Mouse (Mus musculus) hindbrain, embryonic 11.5 days (tissue): Measurements from ENCODE around the gene App. TPM values are rescaled to one million over a fixed set of nuclear protein-coding genes. Genes with fewer than 3 reads are reported as not detected.
A peak's percentile ranks its signal among the peaks of the same experiment; 100 is the strongest.

ENCODE experiments used
- ATAC-seq: fragments of 200-750 bp; cut with Nextera tagmentation; 2 replicates; pipeline ENCODE4 v1.8.0; 2017; ENCODE audit warnings: mild to moderate bottlenecking, moderate TSS enrichment, moderate library complexity; ENCODE audit not compliant: low FRiP score
- DNase-seq: peaks from one replicate; pipeline ENCODE4 v3.0.0-alpha.2; 2015; ENCODE audit warnings: low spot score
- H3K27ac ChIP-seq: fragments of 300-500 bp; sonication (generic); 2 replicates; pipeline ENCODE4 v1.5.1; 2014; ENCODE audit warnings: mild to moderate bottlenecking, low read depth, low read length
- H3K27me3 ChIP-seq: fragments of 300-500 bp; sonication (generic); 2 replicates; pipeline ENCODE4 v1.6.1; 2014; ENCODE audit warnings: mild to moderate bottlenecking, low read length, moderate library complexity, mixed read lengths; ENCODE audit not compliant: control insufficient read depth, insufficient read depth
- H3K36me3 ChIP-seq: fragments of 300-500 bp; sonication (generic); 2 replicates; pipeline ENCODE4 v1.6.1; 2014; ENCODE audit warnings: mild to moderate bottlenecking, low read length, moderate library complexity, mixed read lengths; ENCODE audit not compliant: control insufficient read depth, insufficient read depth
- H3K4me1 ChIP-seq: fragments of 300-500 bp; sonication (generic); replicated peaks from 2 replicates; pipeline ENCODE4 v1.6.1; 2014; ENCODE audit warnings: low read length, mixed read lengths; ENCODE audit not compliant: control insufficient read depth, insufficient read depth
- H3K4me2 ChIP-seq: fragments of 300-500 bp; sonication (generic); replicated peaks from 2 replicates; pipeline ENCODE4 v1.6.1; 2014; ENCODE audit warnings: mild to moderate bottlenecking, low read depth, low read length
- H3K4me3 ChIP-seq: fragments of 300-500 bp; sonication (generic); 2 replicates; pipeline ENCODE4 v1.5.1; 2014; ENCODE audit warnings: low read depth, low read length
- H3K9ac ChIP-seq: fragments of 300-500 bp; sonication (generic); 2 replicates; pipeline ENCODE4 v1.6.1; 2014; ENCODE audit warnings: low read depth, low read length
- H3K9me3 ChIP-seq: fragments of 300-500 bp; sonication (generic); 2 replicates; pipeline ENCODE4 v1.6.1; 2016; ENCODE audit warnings: low read length; ENCODE audit not compliant: control insufficient read depth
- WGBS: fragments of 180-500 bp; shearing (Covaris S2); extraction: QIAGEN DNeasy Blood & Tissue Kit; methylation state at CpG from one replicate; pipeline ENCODE4 v1.1.7; 2014; 5-methylcytosine and 5-hydroxymethylcytosine counted together
- polyA plus RNA-seq: library from polyadenylated mRNA; unstranded; fragments of >200 nt; fragmentation: Nextera tagmentation; extraction: Ambion mirVana; gene quantifications from 2 replicates; pipeline ENCODE4 v1.2.1, GENCODE M21; 2014

Gene App
- polyA plus RNA-seq, 1 experiment from 2014 or later = 203 TPM

GRCm38 (mm10) chr16:85030810-85031209 is 142.8 kb downstream of the App start:
- no peaks in the 10 kb centered on the region for H3K9me3 ChIP-seq
- no peaks in the 10 kb centered on the region for H3K4me1 ChIP-seq
- H3K27me3 ChIP-seq = no peaks in the 10 kb centered on the region
- ATAC-seq = no peak
- H3K4me2 ChIP-seq = no peak overlapping the region
- DNase-seq = no peak
- WGBS = 95% methylated on average over 12 of the region's 12 CpGs
- no peaks in the 10 kb centered on the region for H3K36me3 ChIP-seq
- H3K4me3 ChIP-seq = no peak overlapping the region
- no peak overlapping the region for H3K27ac ChIP-seq
- H3K9ac ChIP-seq = no peak overlapping the region

DNA sequence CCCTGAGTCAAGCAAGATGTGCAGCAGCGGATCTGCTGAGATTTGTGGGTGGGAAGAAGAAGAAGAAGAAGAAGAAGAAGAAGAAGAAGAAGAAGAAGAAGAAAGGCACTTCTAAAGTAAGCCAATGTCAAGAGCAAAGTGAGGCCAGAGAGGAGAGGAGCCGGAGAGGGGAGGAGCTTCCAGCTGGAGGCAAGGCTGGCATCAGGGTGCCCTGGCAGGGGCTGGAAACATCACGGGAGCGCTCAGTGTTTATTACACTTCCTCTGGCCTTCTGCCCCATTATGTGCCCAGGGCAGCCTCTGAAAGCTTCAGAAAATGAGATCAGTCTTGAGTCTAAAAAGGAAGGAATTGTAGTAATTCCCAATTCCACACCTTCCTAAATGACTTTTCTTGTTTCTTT is 145.2 kb downstream of the App start:
- H3K36me3 ChIP-seq = peaks cover 4% of the 10 kb centered on the region; the same call in 1 of the 2 replicates
- no peaks in the 10 kb centered on the region for H3K27me3 ChIP-seq
- H3K4me1 ChIP-seq = no peaks in the 10 kb centered on the region
- no peak overlapping the region for H3K27ac ChIP-seq
- DNase-seq = no peak
- H3K9ac ChIP-seq = no peak overlapping the region
- no peaks in the 10 kb centered on the region for H3K9me3 ChIP-seq
- no peak for ATAC-seq
- WGBS = 89% methylated on average over 4 of the region's 4 CpGs
- H3K4me3 ChIP-seq = no peak overlapping the region
- no peak overlapping the region for H3K4me2 ChIP-seq

DNA sequence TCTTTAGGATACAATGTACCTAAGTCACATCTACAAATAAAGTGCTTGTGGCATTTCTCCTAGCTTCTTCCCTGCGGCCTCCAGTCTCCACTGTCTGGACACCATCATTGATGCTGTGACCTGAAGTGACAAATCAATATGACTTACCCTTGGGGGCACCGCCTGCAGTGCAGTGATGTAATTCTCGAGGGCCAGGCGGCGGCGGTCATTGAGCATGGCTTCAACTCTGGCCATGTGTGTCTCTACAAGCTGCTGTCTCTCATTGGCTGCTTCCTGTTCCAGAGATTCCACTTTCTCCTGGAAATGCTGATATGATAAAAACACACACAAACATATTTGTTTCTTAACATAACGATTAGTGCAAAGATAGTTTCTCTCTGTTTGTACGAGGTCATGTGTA is 148.9 kb downstream of the App start:
- ATAC-seq = no peak
- no peaks in the 10 kb centered on the region for H3K27me3 ChIP-seq
- H3K9ac ChIP-seq = no peak overlapping the region
- no peak overlapping the region for H3K4me3 ChIP-seq
- WGBS = 93% methylated on average over 8 of the region's 8 CpGs
- no peaks in the 10 kb centered on the region for H3K9me3 ChIP-seq
- no peak for DNase-seq
- peaks cover 4% of the 10 kb centered on the region; the same call in 1 of the 2 replicates for H3K36me3 ChIP-seq
- no peak overlapping the region for H3K27ac ChIP-seq
- no peaks in the 10 kb centered on the region for H3K4me1 ChIP-seq
- no peak overlapping the region for H3K4me2 ChIP-seq

DNA sequence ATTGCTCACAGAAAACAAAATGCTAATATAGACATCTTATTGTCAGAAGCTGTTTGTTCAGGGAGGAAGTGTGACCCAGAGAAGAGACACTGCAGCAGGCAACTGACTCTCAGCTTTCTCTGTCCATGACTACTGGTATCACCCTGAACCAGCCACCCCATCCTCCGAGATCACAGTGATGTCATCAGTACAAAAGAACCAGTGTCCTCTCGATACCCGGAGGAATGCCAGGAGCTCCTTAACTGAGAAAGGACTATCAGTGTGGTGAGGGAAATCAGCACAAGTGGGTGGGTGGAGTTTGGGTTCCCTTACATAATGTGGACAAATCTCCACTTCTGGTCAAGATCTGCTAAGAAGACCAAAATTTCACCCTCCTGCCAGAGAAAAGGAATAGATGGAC is 150.5 kb downstream of the App start:
- no peak for DNase-seq
- Histone ChIP-seq H3K36me3 (peaks cover 4% of the 10 kb centered on the region; the same call in 1 of the 2 replicates), H3K9me3 (no peaks in the 10 kb centered on the region), H3K27ac (no peak overlapping the region), H3K4me3 (no peak overlapping the region), H3K4me1 (no peaks in the 10 kb centered on the region), H3K27me3 (no peaks in the 10 kb centered on the region), H3K4me2 (no peak overlapping the region), H3K9ac (no peak overlapping the region)
- no peak for ATAC-seq
- 87% methylated on average over 3 of the region's 3 CpGs for WGBS

DNA sequence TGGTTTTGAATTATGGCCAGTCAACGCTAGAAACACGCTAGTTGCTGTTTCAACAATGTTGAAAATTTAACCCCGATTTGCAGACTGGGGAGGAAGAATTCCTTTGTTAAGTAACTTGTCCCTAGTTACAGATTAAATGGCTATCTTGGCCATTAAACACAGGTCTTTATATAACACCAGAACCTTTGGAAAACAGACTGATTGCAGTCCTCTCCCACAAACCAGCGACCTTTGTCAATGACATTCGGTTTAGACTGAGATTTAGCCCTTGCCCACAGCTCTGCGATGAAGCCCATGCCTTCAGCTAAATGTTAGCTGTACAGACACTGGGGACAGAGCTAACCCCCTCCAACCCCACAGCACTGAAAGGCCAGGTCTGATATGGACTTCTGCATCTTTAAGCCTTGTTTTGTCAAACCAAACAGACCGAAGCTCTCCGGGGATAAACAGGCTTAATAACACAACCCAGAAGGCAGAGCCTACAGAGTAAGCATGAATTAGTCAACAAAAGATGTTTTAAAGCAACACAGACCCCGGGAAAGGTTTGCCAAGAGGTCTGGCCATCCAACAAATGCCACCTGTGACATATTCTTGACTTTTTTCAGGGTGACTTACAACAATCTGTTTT is 152.8 kb downstream of the App start:
- H3K9me3 ChIP-seq = no peaks in the 10 kb centered on the region
- 88% methylated on average over 9 of the region's 9 CpGs for WGBS

GRCm38 (mm10) chr16:85019273-85019672 is 154.3 kb downstream of the App start:
- no peak overlapping the region for H3K9ac ChIP-seq
- peak overlapping the region; percentile 49; the same call in 1 of the 2 replicates for H3K27ac ChIP-seq
- no peak overlapping the region for H3K4me2 ChIP-seq
- 74% methylated on average over 5 of the region's 5 CpGs for WGBS
- no peaks in the 10 kb centered on the region for H3K4me1 ChIP-seq
- ATAC-seq = no peak
- no peaks in the 10 kb centered on the region for H3K36me3 ChIP-seq
- H3K27me3 ChIP-seq = no peaks in the 10 kb centered on the region
- H3K4me3 ChIP-seq = no peak overlapping the region
- H3K9me3 ChIP-seq = no peaks in the 10 kb centered on the region
- DNase-seq = no peak

More for the DNA sequence above, 152.8 kb downstream of the App start:
- no peak overlapping the region for H3K4me3 ChIP-seq
- no peak overlapping the region for H3K9ac ChIP-seq
- H3K36me3 ChIP-seq = peaks cover 4% of the 10 kb centered on the region; the same call in 1 of the 2 replicates
- ATAC-seq = no peak
- H3K27ac ChIP-seq = no peak overlapping the region
- no peaks in the 10 kb centered on the region for H3K27me3 ChIP-seq
- DNase-seq = no peak
- H3K4me1 ChIP-seq = no peaks in the 10 kb centered on the region
- no peak overlapping the region for H3K4me2 ChIP-seq

- no peak overlapping the region for H3K9ac ChIP-seq
- H3K27me3 ChIP-seq = no peaks in the 10 kb centered on the region
- H3K27ac ChIP-seq = no peak overlapping the region
- ATAC-seq (no peak), DNase-seq (no peak)
- H3K9me3 ChIP-seq = no peaks in the 10 kb centered on the region
- H3K4me1 ChIP-seq = no peaks in the 10 kb centered on the region
- no peak overlapping the region for H3K4me3 ChIP-seq
- 84% methylated on average over 7 of the region's 7 CpGs for WGBS
- H3K36me3 ChIP-seq = peaks cover 3% of the 10 kb centered on the region; the same call in 1 of the 2 replicates
- no peak overlapping the region for H3K4me2 ChIP-seq
Observed at GRCm38 (mm10) chr16:85017845-85018244, 155.7 kb downstream of the App start.

- no peak for ATAC-seq
- WGBS = 94% methylated on average over 3 of the region's 3 CpGs
- H3K4me1 ChIP-seq = no peaks in the 10 kb centered on the region
- H3K27me3 ChIP-seq = no peaks in the 10 kb centered on the region
- no peak for DNase-seq
- H3K4me2 ChIP-seq = no peak overlapping the region
- H3K9ac ChIP-seq = no peak overlapping the region
- H3K27ac ChIP-seq = no peak overlapping the region
- H3K4me3 ChIP-seq = no peak overlapping the region
- peaks cover 3% of the 10 kb centered on the region; the same call in 1 of the 2 replicates for H3K36me3 ChIP-seq
- no peaks in the 10 kb centered on the region for H3K9me3 ChIP-seq
Observed at GRCm38 (mm10) chr16:85012695-85013094, 160.9 kb downstream of the App start.

DNA sequence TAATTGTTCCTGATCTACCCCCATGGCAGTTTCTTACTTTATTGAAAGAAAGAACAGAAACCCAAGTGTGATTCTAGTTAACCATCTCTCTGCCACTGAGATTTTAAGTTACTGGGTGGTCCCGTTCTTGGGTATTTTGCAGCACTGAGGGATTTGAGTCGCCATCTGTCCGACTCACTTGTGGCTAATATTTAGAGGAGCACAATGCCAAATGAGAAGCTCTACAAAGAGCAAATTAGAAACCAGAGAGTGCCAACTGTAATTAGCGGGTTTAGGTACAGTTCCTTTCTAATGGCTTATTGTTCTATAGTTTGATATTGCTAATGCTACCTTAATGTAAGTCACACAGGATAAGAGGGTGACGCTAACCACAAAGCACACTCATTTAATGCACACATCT is 161.4 kb downstream of the App start:
- no peaks in the 10 kb centered on the region for H3K9me3 ChIP-seq
- H3K36me3 ChIP-seq = peaks cover 3% of the 10 kb centered on the region; the same call in 1 of the 2 replicates
- H3K27ac ChIP-seq = no peak overlapping the region
- no peak overlapping the region for H3K4me3 ChIP-seq
- H3K4me1 ChIP-seq = no peaks in the 10 kb centered on the region
- H3K27me3 ChIP-seq = no peaks in the 10 kb centered on the region
- ATAC-seq (no peak), DNase-seq (no peak)
- no peak overlapping the region for H3K4me2 ChIP-seq
- WGBS = 92% methylated on average over 5 of the region's 5 CpGs
- H3K9ac ChIP-seq = no peak overlapping the region
